Mouse (Mus musculus): ENCODE results near the gene Btn2a2.

The Btn2a2 gene

GRCm38 (mm10) chr13:23497656-23498321, 9.1 kb upstream of the Btn2a2 start:
- DNase-seq (ENCODE audit: low read depth, low spot score) = no peak

DNA sequence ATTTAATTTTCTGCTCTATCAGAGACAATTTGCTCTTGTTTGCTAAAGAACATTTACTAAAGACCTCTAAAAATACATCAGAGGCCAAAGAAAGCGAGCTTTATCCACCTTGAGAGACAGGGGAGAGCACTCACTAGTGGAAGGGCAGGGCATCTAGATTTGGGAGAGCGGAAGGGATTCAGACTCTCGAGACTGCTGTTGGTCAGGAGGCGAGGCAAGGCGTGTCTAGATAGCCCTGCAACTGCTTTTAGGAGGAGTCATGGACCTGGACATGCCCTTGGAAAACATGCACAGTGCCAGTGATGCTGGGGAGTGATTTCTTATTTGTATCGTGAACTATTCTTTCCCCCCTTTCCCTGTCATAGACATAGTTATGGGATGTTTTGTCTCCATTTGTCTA, 6.9 kb upstream of the Btn2a2 start:
- DNase-seq (ENCODE audit: low read depth, low spot score) = no peak

DNA sequence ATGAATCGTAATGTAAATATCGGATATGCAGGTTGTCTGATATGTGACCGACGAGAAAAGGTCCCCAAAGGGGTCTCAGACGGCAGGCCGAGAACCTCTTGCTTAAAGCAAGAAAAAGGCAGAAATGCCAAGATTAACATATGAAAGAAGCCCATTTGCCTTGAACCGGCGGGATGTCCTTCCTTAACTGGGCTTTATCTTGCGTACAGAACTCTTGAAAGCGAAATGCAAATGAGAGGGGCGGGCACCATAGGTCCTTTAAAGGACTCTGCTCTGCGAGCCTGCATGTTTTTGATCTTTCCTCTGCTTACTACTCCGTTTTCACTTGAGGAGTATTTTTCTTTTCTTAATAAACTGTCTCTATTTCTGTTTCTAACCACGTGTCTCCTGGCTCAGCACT, 3.3 kb upstream of the Btn2a2 start:
- DNase-seq (ENCODE audit: low read depth, low spot score) = no peak

- DNase-seq (ENCODE audit: low read depth, low spot score) = no peak
Measured at GRCm38 (mm10) chr13:23491263-23491662, 2.6 kb upstream of the Btn2a2 start.

GRCm38 (mm10) chr13:23490863-23491262, 2.2 kb upstream of the Btn2a2 start:
- no peak for DNase-seq (ENCODE audit: low read depth, low spot score)

DNA sequence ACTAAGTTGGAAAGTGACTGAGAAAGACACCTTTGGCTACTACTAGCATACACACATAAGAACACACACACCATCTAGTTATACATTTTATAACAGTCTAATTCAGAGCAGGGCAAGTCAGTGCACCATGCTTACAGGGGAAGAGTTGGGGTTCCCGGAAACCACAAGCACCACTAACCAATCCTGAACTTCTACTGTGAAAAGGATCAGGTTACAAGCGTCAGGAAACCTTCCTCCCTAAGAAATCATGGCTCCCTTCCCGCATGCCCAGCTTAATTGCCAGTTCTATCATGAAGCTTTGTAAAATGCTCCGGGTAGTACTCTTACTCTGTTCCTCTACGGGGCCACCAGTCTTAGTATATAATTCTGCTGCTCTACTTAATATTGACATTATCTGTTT, 3.4 kb downstream of the Btn2a2 start:
- DNase-seq (ENCODE audit: low read depth, low spot score) = no peak

DNA sequence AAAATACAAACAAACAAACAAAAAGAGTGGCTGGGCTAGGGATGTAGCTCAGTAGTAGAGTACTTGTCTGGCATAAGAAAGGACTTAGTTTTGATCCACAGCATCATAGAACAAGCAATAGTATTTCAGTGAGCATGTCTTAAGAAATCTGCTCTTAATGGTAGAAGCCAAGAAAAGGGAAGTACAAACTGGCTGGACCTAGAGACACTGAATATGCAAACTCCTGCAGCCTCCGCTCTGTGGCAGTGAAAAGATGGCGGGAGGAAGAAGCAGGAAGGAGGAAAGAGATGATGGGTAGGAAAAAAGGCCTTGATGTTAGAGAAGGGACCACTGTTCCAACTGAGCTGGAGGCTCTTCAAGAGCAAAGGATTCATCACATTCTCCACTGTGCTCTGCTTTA, 5.5 kb downstream of the Btn2a2 start:
- no peak for DNase-seq (ENCODE audit: low read depth, low spot score)

- no peak for DNase-seq (ENCODE audit: low read depth, low spot score)
Measured at GRCm38 (mm10) chr13:23475658-23476057, 13.0 kb downstream of the Btn2a2 start.

DNA sequence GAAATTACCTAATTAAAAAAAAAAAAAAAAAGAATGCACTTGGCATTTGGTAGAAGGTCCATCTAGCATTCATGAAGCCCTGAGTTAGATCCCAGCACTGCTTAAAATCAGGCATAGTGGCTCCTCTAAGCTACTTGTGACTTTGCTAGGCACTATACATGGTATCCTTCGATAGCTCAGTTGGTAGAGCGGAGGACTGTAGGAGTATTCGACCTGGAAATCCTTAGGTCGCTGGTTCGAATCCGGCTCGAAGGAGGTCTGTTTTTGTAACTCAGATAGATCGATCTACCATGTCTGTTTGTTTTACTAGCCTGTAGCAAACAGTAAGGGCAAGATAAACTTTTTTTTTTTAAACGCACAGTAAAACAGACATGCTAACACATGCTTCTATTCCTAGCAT, 21.7 kb downstream of the Btn2a2 start:
- DNase-seq (ENCODE audit: low read depth, low spot score) = peak; percentile 95

GRCm38 (mm10) chr13:23466306-23466705, 22.4 kb downstream of the Btn2a2 start:
- no peak for DNase-seq (ENCODE audit: low read depth, low spot score)

GRCm38 (mm10) chr13:23465600-23466109, 23.0 kb downstream of the Btn2a2 start, which contains the start of gene Btn1a1:
Gene Btn1a1, minus strand, starts transcription at chr13:23465901.
- DNase-seq (ENCODE audit: low read depth, low spot score) = no peak

DNA sequence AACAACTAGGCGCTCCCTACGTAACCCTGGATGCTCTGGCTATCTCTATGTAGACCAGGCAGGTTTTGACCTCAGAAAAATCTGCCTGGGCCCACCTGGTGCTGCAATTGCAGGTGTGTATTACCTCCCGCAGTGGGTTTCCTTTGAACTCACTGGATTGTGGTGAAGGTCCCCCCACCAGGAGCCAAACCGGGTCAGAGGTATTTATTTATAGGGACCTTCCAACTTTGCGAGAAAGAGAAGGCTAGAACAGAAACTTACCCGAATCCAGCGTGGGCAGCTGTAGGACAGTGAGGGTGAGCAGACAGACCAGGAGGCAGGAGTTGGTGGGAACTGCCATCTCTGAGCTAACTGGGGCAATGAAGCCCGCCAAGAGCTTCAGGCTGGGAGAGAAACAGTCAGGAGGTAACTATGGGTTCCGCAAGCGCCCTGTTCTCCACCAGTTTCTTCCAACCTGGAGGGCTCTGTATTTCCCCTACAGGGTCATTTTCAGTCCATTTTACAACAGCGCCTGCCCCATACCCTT, 23.8 kb downstream of the Btn2a2 start:
- no peak for DNase-seq (ENCODE audit: low read depth, low spot score)

DNA sequence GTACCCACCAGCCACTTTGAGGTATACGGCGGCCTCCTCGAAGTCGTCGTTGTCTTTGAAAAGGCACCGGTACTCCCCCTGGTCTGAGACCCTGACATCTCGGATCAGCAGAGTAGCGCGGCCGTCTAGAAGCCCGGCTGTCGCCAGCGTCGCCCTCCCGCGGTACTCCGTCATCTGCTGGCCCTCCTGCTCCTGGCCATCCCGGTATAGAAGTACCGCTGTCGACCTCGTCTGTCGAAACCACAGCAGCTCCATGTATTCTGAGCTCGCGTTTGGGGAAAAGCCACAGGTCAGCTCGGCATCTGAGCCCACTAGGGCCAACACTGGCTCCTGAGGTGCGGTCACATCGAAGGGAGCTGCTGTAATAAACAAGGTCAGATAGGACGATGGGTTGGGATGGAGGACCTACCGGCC, 24.4 kb downstream of the Btn2a2 start:
- DNase-seq (ENCODE audit: low read depth, low spot score) = no peak

- peak; percentile 87 for DNase-seq (ENCODE audit: low read depth, low spot score)
Measured at GRCm38 (mm10) chr13:23463381-23464223, 25.1 kb downstream of the Btn2a2 start.

GRCm38 (mm10) chr13:23462669-23463068, 26.0 kb downstream of the Btn2a2 start:
- DNase-seq (ENCODE audit: low read depth, low spot score) = no peak

DNA sequence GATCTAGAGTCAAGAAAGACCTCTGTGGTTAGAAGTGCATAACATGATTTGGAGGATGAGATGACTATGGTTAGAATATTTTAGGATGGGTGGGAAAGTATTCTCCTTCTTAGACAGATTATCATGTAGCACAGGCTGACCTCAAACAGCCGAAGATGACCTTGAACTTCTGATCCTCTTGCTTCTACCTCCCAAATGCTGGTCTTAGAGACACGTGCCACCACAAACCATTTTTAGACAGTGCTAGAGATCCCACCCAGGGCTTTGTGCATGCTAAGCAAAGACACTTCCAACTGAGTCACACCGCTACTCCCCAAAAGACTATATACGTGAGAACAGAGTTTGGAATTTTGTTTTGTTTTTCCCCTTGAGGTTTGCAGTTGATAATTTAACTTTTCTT, 26.6 kb downstream of the Btn2a2 start:
- no peak for DNase-seq (ENCODE audit: low read depth, low spot score)

DNA sequence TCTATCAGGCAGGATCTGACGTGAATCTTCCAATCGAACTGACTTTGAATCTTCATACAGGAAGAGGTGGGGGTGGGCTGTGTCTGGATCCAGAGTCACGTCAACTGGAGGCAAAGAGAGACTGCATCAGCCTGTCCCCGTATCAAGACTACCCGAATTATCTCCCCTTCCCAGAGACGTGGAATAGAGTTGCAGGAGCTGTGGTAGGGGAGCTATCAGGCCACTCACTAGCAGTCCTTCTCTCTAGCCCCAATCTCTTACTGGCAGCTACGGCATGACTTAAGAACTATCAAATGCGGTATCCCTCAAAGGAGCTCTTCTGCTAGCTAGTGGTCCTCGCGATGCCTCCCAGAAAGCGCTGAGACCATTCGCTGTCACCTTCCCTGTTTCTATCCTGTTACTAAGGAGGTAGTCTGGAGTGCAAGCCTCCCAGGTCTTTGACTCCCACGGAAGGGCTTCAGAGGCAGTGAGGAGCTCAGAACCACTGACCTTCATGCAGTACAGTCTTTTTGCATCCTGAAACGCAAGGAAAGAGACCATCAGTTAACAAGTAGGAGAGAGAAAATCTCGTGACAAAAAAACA, 29.3 kb downstream of the Btn2a2 start:
- no peak for DNase-seq (ENCODE audit: low read depth, low spot score)

DNA sequence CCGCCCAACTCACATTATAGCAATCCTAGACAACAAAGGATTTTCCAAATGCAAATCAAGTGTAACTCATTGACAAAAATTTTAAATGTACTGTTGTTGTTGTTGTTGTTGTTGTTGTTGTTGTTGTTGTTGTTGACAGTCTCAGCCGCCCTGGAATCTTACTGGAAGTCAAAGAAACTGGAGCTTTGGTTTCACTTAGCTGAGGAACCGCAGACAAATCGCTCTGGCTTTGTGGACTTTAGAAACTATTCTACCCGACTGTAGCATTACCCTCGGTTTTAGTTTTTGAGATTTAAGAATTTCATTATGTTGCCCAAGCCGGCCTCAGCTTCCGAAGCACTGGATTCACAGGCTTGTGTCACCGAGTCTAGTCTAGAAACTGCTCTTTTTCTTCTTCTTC, 34.7 kb downstream of the Btn2a2 start:
- DNase-seq (ENCODE audit: low read depth, low spot score) = no peak

GRCm38 (mm10) chr13:23453362-23453862, 35.2 kb downstream of the Btn2a2 start:
- DNase-seq (ENCODE audit: low read depth, low spot score) = peak; percentile 93

- peak; percentile 91 for DNase-seq (ENCODE audit: low read depth, low spot score)
Measured at GRCm38 (mm10) chr13:23450398-23450797, 38.3 kb downstream of the Btn2a2 start.

GRCm38 (mm10) chr13:23449235-23450095, 39.2 kb downstream of the Btn2a2 start:
- DNase-seq (ENCODE audit: low read depth, low spot score) = peak; percentile 91
